Mouse (Mus musculus): ENCODE measurements at regions not wholly inside any gene's neighbourhood (a gene's known extent, or its start where the extent isn't known, plus 50 kb on each side); places are given as distances from the start of the nearest gene placed in this dataset.

DNA sequence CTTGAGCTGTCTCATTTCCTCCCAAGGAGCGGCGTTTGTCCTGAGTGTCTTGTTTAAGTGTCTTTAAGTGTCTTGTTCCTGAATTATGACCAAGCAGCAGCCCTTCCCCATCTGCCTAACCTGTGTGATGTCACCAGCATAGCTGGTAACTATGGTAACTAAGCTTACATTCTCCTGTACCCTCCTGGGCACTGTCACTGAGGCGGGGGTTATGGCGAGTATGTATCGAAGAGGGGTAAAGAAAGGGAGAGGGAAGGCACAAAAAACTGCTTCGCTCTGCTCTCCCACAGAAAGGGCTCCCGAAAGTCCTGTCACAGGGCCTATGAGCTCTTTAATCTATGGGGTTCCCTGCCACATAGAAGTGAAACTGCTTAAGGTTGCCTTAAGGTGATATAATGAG is 89.6 kb downstream of the Ppp4r2 start:
- TF ChIP-seq CTCF (IDR thresholded peaks at IDR 0.05; ENCODE audit: insufficient read depth, low read length) = no peak
- no peak for TF ChIP-seq POLR2A (IDR thresholded peaks at IDR 0.05; ENCODE audit: borderline replicate concordance, extremely low read depth, low read depth, low read length)
- no peak overlapping the region for H3K4me3 ChIP-seq (replicated peaks; ENCODE audit: extremely low read depth, low read depth, low read length)
- no peak for DNase-seq
- H3K4me1 ChIP-seq (ENCODE audit: control insufficient read depth, insufficient read depth, low read length) = no peaks in the 10 kb centered on the region
- WGBS = 63% methylated on average over 7 of the region's 7 CpGs

DNA sequence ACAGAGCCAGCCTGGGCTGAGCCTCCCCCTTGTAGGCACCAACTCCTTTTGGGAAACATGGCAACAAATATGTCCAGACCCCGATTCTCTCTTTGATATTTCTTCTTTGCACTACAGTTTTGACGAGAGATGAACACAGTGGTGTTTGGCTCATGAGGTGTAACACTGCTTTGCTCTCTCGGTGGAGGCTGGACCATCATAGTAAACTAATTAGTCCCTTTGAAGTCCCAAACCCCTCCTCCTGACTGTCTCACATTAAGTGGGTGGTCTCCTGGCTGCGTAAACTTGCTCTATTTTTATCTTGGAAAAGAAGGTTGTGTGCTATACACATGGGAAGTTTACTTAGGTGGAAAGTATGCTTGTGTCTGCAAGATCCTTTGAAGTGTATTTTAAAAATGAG is 90.3 kb downstream of the Ppp4r2 start:
- Histone ChIP-seq H3K4me3 (replicated peaks; ENCODE audit: extremely low read depth, low read depth, low read length) (no peak overlapping the region), H3K4me1 (ENCODE audit: control insufficient read depth, insufficient read depth, low read length) (no peaks in the 10 kb centered on the region)
- no peak for TF ChIP-seq CTCF (IDR thresholded peaks at IDR 0.05; ENCODE audit: insufficient read depth, low read length)
- no peak for TF ChIP-seq POLR2A (IDR thresholded peaks at IDR 0.05; ENCODE audit: borderline replicate concordance, extremely low read depth, low read depth, low read length)
- DNase-seq = no peak
- 33% methylated on average over 4 of the region's 4 CpGs for WGBS

DNA sequence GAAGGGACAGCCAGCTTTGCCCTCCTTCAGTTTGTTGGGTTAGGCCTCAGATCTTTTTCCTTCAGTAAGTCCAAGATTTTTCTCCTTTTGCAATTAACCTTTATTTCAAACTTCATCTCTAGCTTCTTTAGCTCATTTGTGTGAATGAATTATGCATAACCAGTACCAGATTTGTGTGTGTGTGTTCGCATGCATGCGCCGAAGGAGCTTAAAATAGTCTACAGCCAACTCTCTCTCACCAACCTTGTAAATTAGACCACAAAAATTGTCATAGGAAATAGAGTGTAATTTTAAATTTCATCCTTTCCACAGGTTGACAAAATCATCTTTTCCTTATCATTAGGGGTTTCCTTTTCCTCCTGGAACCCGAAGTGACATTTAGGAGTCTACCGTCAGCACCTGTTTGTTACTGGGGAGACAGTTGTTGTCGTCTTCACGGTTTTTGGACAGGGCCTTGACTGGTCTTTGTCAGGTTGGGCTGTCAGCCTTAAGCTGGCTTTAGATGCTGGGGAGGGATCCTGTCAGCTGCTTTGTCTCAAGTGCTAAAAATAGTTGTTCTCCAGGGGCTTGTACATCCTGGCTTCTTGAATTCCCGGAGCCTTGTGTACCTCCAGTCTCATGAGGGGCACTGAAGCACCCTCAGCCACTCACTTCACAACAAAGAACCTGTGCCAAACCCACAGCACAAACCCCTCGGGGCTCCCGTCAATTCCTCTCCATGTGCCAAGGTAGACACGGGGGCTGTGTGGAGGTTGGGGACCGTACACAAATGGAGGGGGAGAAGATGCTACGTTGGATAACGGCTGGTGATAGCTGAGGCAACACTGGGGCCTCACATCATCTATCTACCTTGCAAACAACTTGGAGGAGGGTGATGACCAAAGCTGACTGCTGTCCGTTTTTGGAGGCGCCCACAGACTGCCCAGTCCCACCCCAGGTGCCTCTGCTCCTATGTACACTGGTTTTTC is 95.7 kb downstream of the Ppp4r2 start:
- TF ChIP-seq POLR2A (IDR thresholded peaks at IDR 0.05; ENCODE audit: borderline replicate concordance, extremely low read depth, low read depth, low read length) (no peak), CTCF (IDR thresholded peaks at IDR 0.05; ENCODE audit: insufficient read depth, low read length) (no peak)
- DNase-seq = no peak
- 64% methylated on average over 16 of the region's 16 CpGs for WGBS

DNA sequence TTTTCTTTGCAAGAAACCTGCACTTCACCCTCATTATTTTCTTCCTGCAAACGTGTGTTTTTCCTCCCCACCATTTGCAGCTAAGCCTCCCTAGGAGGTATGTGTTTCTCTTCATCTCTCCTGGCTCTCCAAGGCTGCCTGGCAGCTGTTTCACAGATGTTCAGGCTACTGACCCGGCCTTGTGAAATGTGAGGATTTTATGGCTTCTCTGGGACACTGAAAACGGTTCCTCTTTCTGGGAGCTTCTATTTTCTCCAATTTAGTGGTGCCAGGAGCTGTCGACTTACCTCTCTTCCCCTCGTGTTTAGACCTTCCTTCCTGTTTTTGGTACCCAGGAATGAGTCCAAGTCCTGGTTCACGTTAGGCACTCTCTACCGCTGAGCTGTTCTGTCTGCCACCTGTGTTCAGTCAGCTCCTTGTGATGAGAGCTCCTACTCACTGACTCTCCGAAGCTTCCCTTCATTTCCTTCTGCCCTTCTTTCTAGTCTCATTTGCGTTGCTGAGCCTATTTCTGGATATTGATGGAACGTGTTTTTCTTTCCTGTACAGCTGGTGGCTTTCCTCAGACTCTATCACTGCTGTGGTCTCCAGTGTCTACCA is 96.4 kb downstream of the Ppp4r2 start:
- no peak for DNase-seq
- WGBS = 27% methylated on average over 10 of the region's 10 CpGs
- Histone ChIP-seq H3K4me3 (replicated peaks; ENCODE audit: extremely low read depth, low read depth, low read length) (no peak overlapping the region), H3K4me1 (ENCODE audit: control insufficient read depth, insufficient read depth, low read length) (no peaks in the 10 kb centered on the region)
- no peak for TF ChIP-seq CTCF (IDR thresholded peaks at IDR 0.05; ENCODE audit: insufficient read depth, low read length)
- no peak for TF ChIP-seq POLR2A (IDR thresholded peaks at IDR 0.05; ENCODE audit: borderline replicate concordance, extremely low read depth, low read depth, low read length)

More for the DNA sequence above, 95.7 kb downstream of the Ppp4r2 start:
- Histone ChIP-seq H3K4me3 (replicated peaks; ENCODE audit: extremely low read depth, low read depth, low read length) (no peak overlapping the region), H3K4me1 (ENCODE audit: control insufficient read depth, insufficient read depth, low read length) (no peaks in the 10 kb centered on the region)

- H3K4me1 ChIP-seq (ENCODE audit: control insufficient read depth, insufficient read depth, low read length) = no peaks in the 10 kb centered on the region
- WGBS = 76% methylated on average over 6 of the region's 6 CpGs
- DNase-seq = no peak
- TF ChIP-seq CTCF (IDR thresholded peaks at IDR 0.05; ENCODE audit: insufficient read depth, low read length) (no peak), POLR2A (IDR thresholded peaks at IDR 0.05; ENCODE audit: borderline replicate concordance, extremely low read depth, low read depth, low read length) (no peak)
- H3K4me3 ChIP-seq (replicated peaks; ENCODE audit: extremely low read depth, low read depth, low read length) = no peak overlapping the region
Measured at GRCm38 (mm10) chr6:100930706-100931105, 97.3 kb downstream of the Ppp4r2 start.

DNA sequence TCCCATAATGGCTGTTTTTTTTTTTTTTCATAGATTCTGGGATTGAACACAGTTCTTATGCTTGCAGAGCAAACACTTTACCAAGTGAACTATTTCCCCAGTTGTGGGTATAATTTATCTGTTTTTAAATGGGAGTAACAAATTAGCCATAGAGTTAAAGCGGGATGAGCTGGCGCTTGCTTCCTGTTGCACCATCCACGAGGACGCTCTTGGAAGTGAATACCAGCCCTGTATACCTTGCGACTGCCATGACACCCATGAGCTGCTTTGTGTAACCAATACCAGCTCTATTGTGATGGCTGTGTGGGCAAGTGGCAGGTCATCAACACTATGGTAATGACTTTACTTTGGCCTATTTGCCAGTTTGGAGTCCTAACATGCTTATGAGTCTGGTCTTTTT is 101.0 kb downstream of the Ppp4r2 start:
- no peak for DNase-seq
- 90% methylated on average over 5 of the region's 5 CpGs for WGBS
- Histone ChIP-seq H3K4me3 (replicated peaks; ENCODE audit: extremely low read depth, low read depth, low read length) (no peak overlapping the region), H3K4me1 (ENCODE audit: control insufficient read depth, insufficient read depth, low read length) (no peaks in the 10 kb centered on the region)
- TF ChIP-seq POLR2A (IDR thresholded peaks at IDR 0.05; ENCODE audit: borderline replicate concordance, extremely low read depth, low read depth, low read length) (no peak), CTCF (IDR thresholded peaks at IDR 0.05; ENCODE audit: insufficient read depth, low read length) (no peak)

GRCm38 (mm10) chr6:100937802-100938201 is 104.4 kb downstream of the Ppp4r2 start:
- no peaks in the 10 kb centered on the region for H3K4me1 ChIP-seq (ENCODE audit: control insufficient read depth, insufficient read depth, low read length)
- DNase-seq = no peak
- TF ChIP-seq POLR2A (IDR thresholded peaks at IDR 0.05; ENCODE audit: borderline replicate concordance, extremely low read depth, low read depth, low read length) = no peak
- TF ChIP-seq CTCF (IDR thresholded peaks at IDR 0.05; ENCODE audit: insufficient read depth, low read length) = no peak
- H3K4me3 ChIP-seq (replicated peaks; ENCODE audit: extremely low read depth, low read depth, low read length) = no peak overlapping the region
- WGBS = 52% methylated on average over 1 of the region's 1 CpGs

- 73% methylated on average over 11 of the region's 11 CpGs for WGBS
- Histone ChIP-seq H3K4me1 (ENCODE audit: control insufficient read depth, insufficient read depth, low read length) (no peaks in the 10 kb centered on the region), H3K4me3 (replicated peaks; ENCODE audit: extremely low read depth, low read depth, low read length) (no peak overlapping the region)
- no peak for DNase-seq
- TF ChIP-seq POLR2A (IDR thresholded peaks at IDR 0.05; ENCODE audit: borderline replicate concordance, extremely low read depth, low read depth, low read length) (no peak), CTCF (IDR thresholded peaks at IDR 0.05; ENCODE audit: insufficient read depth, low read length) (no peak)
Measured at GRCm38 (mm10) chr6:100938376-100938775, 105.0 kb downstream of the Ppp4r2 start.

DNA sequence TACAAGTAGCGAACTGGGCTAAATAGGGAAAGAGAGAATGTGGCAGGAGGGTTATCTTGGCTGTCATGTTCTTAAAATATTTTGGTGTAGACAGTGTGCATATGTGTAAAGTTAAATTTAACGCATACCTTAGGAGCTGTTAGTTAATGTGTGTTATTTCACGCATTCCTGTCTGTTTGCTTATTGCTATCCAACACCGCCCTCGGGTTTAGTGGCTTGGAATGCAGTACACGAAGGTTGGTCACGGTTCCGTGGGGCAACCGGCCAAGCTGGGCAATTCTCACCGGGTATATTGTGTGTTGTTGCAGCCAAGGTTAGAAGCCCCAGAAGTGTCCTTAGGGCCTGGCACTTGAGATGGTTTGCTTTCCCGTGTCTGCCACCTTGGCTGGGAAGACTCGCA is 105.6 kb downstream of the Ppp4r2 start:
- Histone ChIP-seq H3K4me3 (replicated peaks; ENCODE audit: extremely low read depth, low read depth, low read length) (no peak overlapping the region), H3K4me1 (ENCODE audit: control insufficient read depth, insufficient read depth, low read length) (no peaks in the 10 kb centered on the region)
- 65% methylated on average over 12 of the region's 12 CpGs for WGBS
- no peak for TF ChIP-seq CTCF (IDR thresholded peaks at IDR 0.05; ENCODE audit: insufficient read depth, low read length)
- TF ChIP-seq POLR2A (IDR thresholded peaks at IDR 0.05; ENCODE audit: borderline replicate concordance, extremely low read depth, low read depth, low read length) = no peak
- peak; percentile 15 for DNase-seq

All from lung, adult 2 months (tissue).